Mouse (Mus musculus) bone marrow macrophage, adult 2 months (primary cell): ENCODE measurements at regions not wholly inside any gene's neighbourhood (a gene's known extent, or its start where the extent isn't known, plus 50 kb on each side); places are given as distances from the start of the nearest gene placed in this dataset.

Experiments
- CTCF ChIP-seq: IDR thresholded peaks from 2 replicates; pipeline ENCODE4 v1.5.1; 2012; ENCODE audit warnings: low read depth, mild to moderate bottlenecking, low read length, moderate library complexity
- POLR2A ChIP-seq: IDR thresholded peaks from 2 replicates; pipeline ENCODE4 v1.6.1; 2012; ENCODE audit warnings: mild to moderate bottlenecking, low read depth, low read length, borderline replicate concordance

- no peak for TF ChIP-seq CTCF
- TF ChIP-seq POLR2A: no peak
Observed at GRCm38 (mm10) chr8:53945561-53945960, 131.8 kb upstream of the Vegfc start.
